Mouse (Mus musculus): ENCODE measurements around the gene Itpr2. TPM values are rescaled to one million over a fixed set of nuclear protein-coding genes. Genes with fewer than 3 reads are reported as not detected.

The Itpr2 gene
- polyA plus RNA-seq, 1 experiment from 2014 or later = 4.3 TPM

- H3K9ac ChIP-seq = no peak overlapping the region
- 0 out of 2 replicates have a peak, but pooled peaks cover under 1% of the 10 kb centered on the region for H3K4me1 ChIP-seq
- no peaks in the 10 kb centered on the region for H3K36me3 ChIP-seq
- no peak overlapping the region for H3K27ac ChIP-seq
- 94% methylated on average over 7 of the region's 7 CpGs for WGBS
- H3K9me3 ChIP-seq = no peaks in the 10 kb centered on the region
- H3K27me3 ChIP-seq (replicated peaks) = no peaks in the 10 kb centered on the region
- H3K4me2 ChIP-seq (replicated peaks) = no peak overlapping the region
- ATAC-seq (ENCODE audit: low FRiP score, low read depth) = no peak
- H3K4me3 ChIP-seq = no peak overlapping the region
Observed at GRCm38 (mm10) chr6:146431777-146432176, 70.2 kb downstream of the Itpr2 start.

- no peak overlapping the region for H3K27ac ChIP-seq
- H3K36me3 ChIP-seq = no peaks in the 10 kb centered on the region
- no peak overlapping the region for H3K4me3 ChIP-seq
- no peaks in the 10 kb centered on the region for H3K9me3 ChIP-seq
- ATAC-seq (ENCODE audit: low FRiP score, low read depth) = peak; percentile 56; the same call in 1 of the 2 replicates
- WGBS = 55% methylated on average over 9 of the region's 9 CpGs
- no peaks in the 10 kb centered on the region for H3K4me1 ChIP-seq
- H3K9ac ChIP-seq = no peak overlapping the region
- H3K4me2 ChIP-seq (replicated peaks) = no peak overlapping the region
- H3K27me3 ChIP-seq (replicated peaks) = no peaks in the 10 kb centered on the region
Observed at GRCm38 (mm10) chr6:146429694-146430380, 72.2 kb downstream of the Itpr2 start.

DNA sequence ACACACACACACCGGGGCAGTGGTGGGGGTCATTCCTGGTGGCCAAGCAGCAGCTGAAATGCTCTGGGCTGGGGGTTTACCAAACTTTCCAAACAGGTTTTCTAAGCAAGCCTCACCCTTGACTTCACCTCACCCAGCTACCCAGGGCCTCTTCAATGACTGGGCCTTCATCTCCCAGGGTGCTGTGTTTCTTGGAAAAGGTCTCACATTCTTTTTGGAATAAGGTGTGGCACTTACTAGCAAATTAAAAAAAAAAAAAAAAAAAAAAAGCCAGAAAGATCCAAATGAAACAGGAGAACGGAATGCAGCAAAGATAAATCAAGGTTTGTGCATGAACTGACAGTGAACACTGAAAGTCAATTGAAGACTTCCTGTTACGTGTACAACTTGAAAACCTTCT is 77.2 kb downstream of the Itpr2 start:
- no peak overlapping the region for H3K4me2 ChIP-seq (replicated peaks)
- H3K27me3 ChIP-seq (replicated peaks) = no peaks in the 10 kb centered on the region
- 86% methylated on average over 3 of the region's 3 CpGs for WGBS
- no peaks in the 10 kb centered on the region for H3K4me1 ChIP-seq
- ATAC-seq (ENCODE audit: low FRiP score, low read depth) = no peak
- no peak overlapping the region for H3K27ac ChIP-seq
- no peak overlapping the region for H3K9ac ChIP-seq
- H3K36me3 ChIP-seq = no peaks in the 10 kb centered on the region
- no peak overlapping the region for H3K4me3 ChIP-seq
- H3K9me3 ChIP-seq = no peaks in the 10 kb centered on the region

- no peaks in the 10 kb centered on the region for H3K4me1 ChIP-seq
- ATAC-seq (ENCODE audit: low FRiP score, low read depth) = no peak
- no peaks in the 10 kb centered on the region for H3K27me3 ChIP-seq (replicated peaks)
- H3K4me2 ChIP-seq (replicated peaks) = no peak overlapping the region
- WGBS = 81% methylated on average over 6 of the region's 6 CpGs
- H3K27ac ChIP-seq = no peak overlapping the region
- H3K36me3 ChIP-seq = no peaks in the 10 kb centered on the region
- H3K4me3 ChIP-seq = no peak overlapping the region
- H3K9ac ChIP-seq = no peak overlapping the region
- no peaks in the 10 kb centered on the region for H3K9me3 ChIP-seq
Observed at GRCm38 (mm10) chr6:146424326-146424725, 77.7 kb downstream of the Itpr2 start.

DNA sequence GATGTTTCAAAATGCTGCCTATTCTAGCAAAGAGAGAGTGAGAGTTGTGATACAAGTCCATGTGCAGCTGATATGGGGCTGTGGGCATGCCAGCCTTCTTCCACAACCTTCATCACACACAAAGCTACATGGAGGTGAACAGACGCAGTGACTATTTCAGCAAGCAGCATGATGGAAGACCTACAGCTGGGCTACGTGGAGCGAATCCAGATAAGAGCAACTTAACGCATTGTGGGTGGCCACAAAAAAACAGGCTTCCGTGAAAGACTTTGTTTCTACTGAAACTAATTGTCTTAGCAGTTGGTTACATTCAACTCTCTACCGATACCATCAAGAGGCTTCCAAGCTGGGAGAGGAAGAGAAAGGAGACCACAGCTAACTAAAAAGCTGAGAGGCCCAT is 81.3 kb downstream of the Itpr2 start:
- Histone ChIP-seq H3K27ac (no peak overlapping the region), H3K27me3 (replicated peaks) (no peaks in the 10 kb centered on the region), H3K9ac (no peak overlapping the region), H3K4me3 (no peak overlapping the region), H3K4me2 (replicated peaks) (no peak overlapping the region), H3K4me1 (no peaks in the 10 kb centered on the region), H3K9me3 (no peaks in the 10 kb centered on the region), H3K36me3 (no peaks in the 10 kb centered on the region)
- no peak for ATAC-seq (ENCODE audit: low FRiP score, low read depth)
- WGBS = 73% methylated on average over 6 of the region's 6 CpGs

GRCm38 (mm10) chr6:146416461-146416860 is 85.6 kb downstream of the Itpr2 start:
- Histone ChIP-seq H3K27me3 (replicated peaks) (no peaks in the 10 kb centered on the region), H3K4me1 (peaks cover 12% of the 10 kb centered on the region), H3K36me3 (no peaks in the 10 kb centered on the region), H3K9ac (no peak overlapping the region), H3K27ac (no peak overlapping the region), H3K4me2 (replicated peaks) (no peak overlapping the region), H3K9me3 (no peaks in the 10 kb centered on the region), H3K4me3 (no peak overlapping the region)
- no peak for ATAC-seq (ENCODE audit: low FRiP score, low read depth)
- WGBS = 83% methylated on average over 2 of the region's 2 CpGs

DNA sequence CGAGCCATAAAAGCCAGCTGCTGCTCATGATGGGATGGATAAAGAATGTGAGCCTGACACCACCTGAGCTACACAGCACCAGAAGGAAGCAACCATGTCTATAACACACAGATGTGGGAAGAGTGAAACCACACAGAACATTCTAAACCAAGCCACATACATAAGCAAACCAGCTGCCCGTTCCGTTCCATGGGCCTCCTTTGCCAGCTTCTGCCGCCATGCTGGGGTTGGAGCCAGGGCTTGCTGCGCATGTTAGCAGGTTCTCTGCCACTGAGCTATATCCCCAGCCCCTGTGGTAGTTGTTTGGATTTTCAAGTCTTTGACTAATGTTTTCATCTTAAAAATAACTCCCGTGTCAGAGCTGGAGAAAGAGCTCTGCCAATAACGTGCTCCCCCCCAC is 87.9 kb downstream of the Itpr2 start:
- Histone ChIP-seq H3K9me3 (no peaks in the 10 kb centered on the region), H3K4me3 (no peak overlapping the region), H3K9ac (no peak overlapping the region), H3K4me2 (replicated peaks) (no peak overlapping the region), H3K36me3 (no peaks in the 10 kb centered on the region), H3K27me3 (replicated peaks) (no peaks in the 10 kb centered on the region), H3K4me1 (peaks cover 12% of the 10 kb centered on the region), H3K27ac (no peak overlapping the region)
- no peak for ATAC-seq (ENCODE audit: low FRiP score, low read depth)
- WGBS = 83% methylated on average over 7 of the region's 7 CpGs

DNA sequence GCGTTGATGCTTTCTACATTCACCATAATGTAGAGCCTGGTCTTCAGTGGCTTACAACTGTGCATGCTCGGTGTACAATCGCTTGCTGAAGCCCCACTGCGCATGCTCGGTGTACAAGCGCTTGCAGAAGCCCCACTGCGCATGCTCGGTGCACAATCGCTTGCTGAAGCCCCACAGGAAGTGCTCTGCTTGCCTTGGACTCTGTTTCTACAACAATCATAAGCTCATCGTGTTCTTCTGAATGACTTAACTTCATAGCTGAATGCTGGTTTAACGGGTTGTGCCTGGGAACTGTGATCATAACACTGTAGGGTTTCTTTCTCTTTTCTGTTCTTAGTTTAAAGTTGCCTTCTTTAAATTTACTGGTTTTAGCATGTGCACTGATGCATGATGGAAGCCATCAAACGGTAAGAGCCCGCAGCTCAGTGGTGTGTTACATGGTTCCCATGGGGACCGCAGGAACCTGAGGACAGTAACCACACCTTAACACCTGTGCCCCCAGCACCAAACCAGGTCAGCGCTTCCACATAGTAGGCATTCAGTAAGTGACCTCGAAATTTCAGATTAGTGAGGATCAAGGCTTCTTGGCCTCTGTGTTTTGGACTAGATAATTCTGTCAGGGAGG is 90.5 kb downstream of the Itpr2 start:
- 82% methylated on average over 16 of the region's 16 CpGs for WGBS
- no peak overlapping the region for H3K9ac ChIP-seq
- H3K27ac ChIP-seq = no peak overlapping the region
- no peaks in the 10 kb centered on the region for H3K36me3 ChIP-seq
- no peak overlapping the region for H3K4me3 ChIP-seq
- H3K4me2 ChIP-seq (replicated peaks) = no peak overlapping the region
- H3K4me1 ChIP-seq = peaks cover 12% of the 10 kb centered on the region
- ATAC-seq (ENCODE audit: low FRiP score, low read depth) = no peak
- no peaks in the 10 kb centered on the region for H3K27me3 ChIP-seq (replicated peaks)
- no peaks in the 10 kb centered on the region for H3K9me3 ChIP-seq

GRCm38 (mm10) chr6:146410427-146410810 is 91.6 kb downstream of the Itpr2 start:
- H3K36me3 ChIP-seq = no peaks in the 10 kb centered on the region
- H3K9ac ChIP-seq = no peak overlapping the region
- no peak overlapping the region for H3K4me3 ChIP-seq
- H3K4me1 ChIP-seq = peaks cover 12% of the 10 kb centered on the region
- H3K27ac ChIP-seq = no peak overlapping the region
- no peaks in the 10 kb centered on the region for H3K9me3 ChIP-seq
- no peak for ATAC-seq (ENCODE audit: low FRiP score, low read depth)
- no peaks in the 10 kb centered on the region for H3K27me3 ChIP-seq (replicated peaks)
- 73% methylated on average over 6 of the region's 6 CpGs for WGBS
- peak overlapping the region; percentile 41 for H3K4me2 ChIP-seq (replicated peaks)

- ATAC-seq (ENCODE audit: low FRiP score, low read depth) = peak; percentile 79
- H3K27ac ChIP-seq = no peak overlapping the region
- 19% methylated on average over 10 of the region's 10 CpGs for WGBS
- peak overlapping the region; percentile 41 for H3K4me2 ChIP-seq (replicated peaks)
- no peak overlapping the region for H3K4me3 ChIP-seq
- H3K27me3 ChIP-seq (replicated peaks) = no peaks in the 10 kb centered on the region
- no peaks in the 10 kb centered on the region for H3K36me3 ChIP-seq
- peaks cover 12% of the 10 kb centered on the region for H3K4me1 ChIP-seq
- no peaks in the 10 kb centered on the region for H3K9me3 ChIP-seq
- H3K9ac ChIP-seq = no peak overlapping the region
Observed at GRCm38 (mm10) chr6:146409692-146410426, 92.2 kb downstream of the Itpr2 start.

GRCm38 (mm10) chr6:146405380-146405779 is 96.6 kb downstream of the Itpr2 start:
- Histone ChIP-seq H3K4me3 (no peak overlapping the region), H3K4me1 (no peaks in the 10 kb centered on the region; the same call in 1 of the 2 replicates), H3K9ac (no peak overlapping the region), H3K36me3 (no peaks in the 10 kb centered on the region), H3K4me2 (replicated peaks) (no peak overlapping the region), H3K9me3 (no peaks in the 10 kb centered on the region), H3K27ac (no peak overlapping the region), H3K27me3 (replicated peaks) (no peaks in the 10 kb centered on the region)
- 58% methylated on average over 6 of the region's 6 CpGs for WGBS
- ATAC-seq (ENCODE audit: low FRiP score, low read depth) = no peak

GRCm38 (mm10) chr6:146404876-146405275 is 97.1 kb downstream of the Itpr2 start:
- no peak overlapping the region for H3K27ac ChIP-seq
- H3K9me3 ChIP-seq = no peaks in the 10 kb centered on the region
- 82% methylated on average over 4 of the region's 4 CpGs for WGBS
- H3K4me2 ChIP-seq (replicated peaks) = no peak overlapping the region
- ATAC-seq (ENCODE audit: low FRiP score, low read depth) = no peak
- H3K27me3 ChIP-seq (replicated peaks) = no peaks in the 10 kb centered on the region
- H3K9ac ChIP-seq = no peak overlapping the region
- H3K4me3 ChIP-seq = no peak overlapping the region
- H3K4me1 ChIP-seq = no peaks in the 10 kb centered on the region; the same call in 1 of the 2 replicates
- H3K36me3 ChIP-seq = no peaks in the 10 kb centered on the region

Measured in neural tube, embryonic 12.5 days (tissue).